Comparison of ENCODE assay signal across 17 mouse cellular contexts in the genomic region with DNA sequence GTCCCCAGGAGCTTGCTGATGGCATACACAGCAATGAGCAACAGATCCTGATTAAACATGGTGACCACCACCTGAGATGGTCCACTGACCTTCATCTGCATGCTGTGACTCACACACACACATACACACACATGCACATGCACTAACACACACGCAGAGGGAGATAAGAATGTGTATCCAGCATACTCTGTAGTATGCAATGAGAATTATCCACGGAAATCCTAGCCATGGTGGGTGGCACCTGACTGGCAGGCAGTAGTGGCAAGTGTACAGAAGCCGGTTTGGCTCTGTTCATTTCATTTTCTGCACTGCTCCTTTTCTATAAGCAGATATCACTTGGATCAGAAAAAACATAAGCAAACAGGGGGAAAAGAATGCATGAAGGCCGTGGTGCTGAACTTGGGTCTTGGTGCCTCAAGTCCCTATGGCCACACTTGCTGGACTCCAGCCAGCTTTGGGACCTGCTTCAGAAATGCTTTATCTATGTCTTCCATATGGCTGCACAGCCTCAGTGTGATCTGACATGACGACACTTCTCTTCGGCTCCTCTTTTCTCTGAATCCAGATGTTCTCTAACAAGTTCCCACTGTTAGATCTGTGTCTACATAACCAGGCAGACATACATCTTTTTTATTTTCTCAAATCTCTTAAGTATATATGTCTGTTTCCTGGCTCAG.
DNase-seq lines count a peak whose midpoint lies in the region; ATAC-seq lines count a peak whose summit lies in the region.
"Had no signal": no experiment of that assay in that cellular context is flagged by ENCODE, and none has a peak within 500 bp of the region (broad histone marks: within the 10 kb centered on the region; RNA-seq: fewer than 3 reads in every experiment).

No protein-coding gene starts in this region.

- no peak overlapping the region for H3K4me3 ChIP-seq in liver, embryonic 16.5 days (ENCODE audit: low read depth, low read length)
- H3K4me3 ChIP-seq in forebrain, embryonic 16.5 days (replicated peaks; ENCODE audit: low read length) = no peak overlapping the region
- H3K4me3 ChIP-seq: erythroblast, embryonic 14.5 days; heart, embryonic 15.5 days; left cerebral cortex, adult 2 months; megakaryocyte, embryonic 14.5 days; neural tube, embryonic 12.5 days had no signal

- H3K27me3 ChIP-seq in liver, embryonic 16.5 days (ENCODE audit: control insufficient read depth, insufficient read depth, low read depth, low read length) = no peaks in the 10 kb centered on the region
- H3K27me3 ChIP-seq in forebrain, embryonic 16.5 days (replicated peaks; ENCODE audit: control insufficient read depth, insufficient read depth, low read length) = no peaks in the 10 kb centered on the region
- H3K27me3 ChIP-seq: heart, embryonic 15.5 days; neural tube, embryonic 12.5 days had no signal

- H3K9me3 ChIP-seq in liver, embryonic 16.5 days (replicated peaks; ENCODE audit: control insufficient read depth, low read length) = no peaks in the 10 kb centered on the region
- no peaks in the 10 kb centered on the region for H3K9me3 ChIP-seq in forebrain, embryonic 16.5 days (ENCODE audit: control insufficient read depth, low read length)
- H3K9me3 ChIP-seq: heart, embryonic 15.5 days; megakaryocyte, embryonic 14.5 days; neural tube, embryonic 12.5 days had no signal

- DNase-seq in left cerebral cortex, postnatal 4 days = peak; percentile 11
- DNase-seq in left cerebral cortex, postnatal 36 days (ENCODE audit: low spot score in 2 of 2) = no peak
- DNase-seq in MEL-GATA-1-ER (ENCODE audit: extremely low read depth, low read depth) (peak; percentile 95), adipocyte (ENCODE audit: low spot score) (no peak)
- peak; percentile 68 for DNase-seq in c-Kit-positive CD71-positive TER-119-negative erythroid progenitor cells, embryonic 14.5 days (ENCODE audit: low read depth)
- DNase-seq in ovary, postnatal 14 days (ENCODE audit: low spot score) = no peak
- DNase-seq: adrenal gland, adult 8-10 months; cerebellum, postnatal 14 days; thymus, postnatal 4 days had no signal

- H3K9ac ChIP-seq in liver, embryonic 16.5 days (ENCODE audit: low read depth, low read length) = no peak overlapping the region
- H3K9ac ChIP-seq in forebrain, embryonic 16.5 days (replicated peaks; ENCODE audit: low read depth, low read length) = no peak overlapping the region
- H3K9ac ChIP-seq: heart, embryonic 15.5 days; neural tube, embryonic 12.5 days had no signal

- peak; percentile 93 for ATAC-seq in liver, embryonic 16.5 days (ENCODE audit: low read depth)
- ATAC-seq in forebrain, embryonic 16.5 days = no peak

- H3K27ac ChIP-seq in liver, embryonic 16.5 days (ENCODE audit: low read length) = peak overlapping the region; percentile 36
- H3K27ac ChIP-seq in forebrain, embryonic 16.5 days (ENCODE audit: low read length) = no peak overlapping the region
- H3K27ac ChIP-seq: heart, embryonic 15.5 days; kidney, postnatal 0 days; left cerebral cortex, adult 2 months; neural tube, embryonic 12.5 days had no signal

- H3K4me1 ChIP-seq in liver, embryonic 16.5 days (ENCODE audit: control insufficient read depth, low read depth, low read length) = peaks cover 7% of the 10 kb centered on the region
- H3K4me1 ChIP-seq in forebrain, embryonic 16.5 days (replicated peaks; ENCODE audit: control insufficient read depth, insufficient read depth, low read length) = no peaks in the 10 kb centered on the region
- H3K4me1 ChIP-seq: heart, embryonic 15.5 days; neural tube, embryonic 12.5 days had no signal

- H3K4me2 ChIP-seq in liver, embryonic 16.5 days (ENCODE audit: low read depth, low read length) = no peak overlapping the region
- H3K4me2 ChIP-seq in forebrain, embryonic 16.5 days (ENCODE audit: low read length) = no peak overlapping the region
- H3K4me2 ChIP-seq: heart, embryonic 15.5 days; neural tube, embryonic 12.5 days had no signal

- no peaks in the 10 kb centered on the region for H3K36me3 ChIP-seq in liver, embryonic 16.5 days (ENCODE audit: control insufficient read depth, insufficient read depth)
- H3K36me3 ChIP-seq in forebrain, embryonic 16.5 days (ENCODE audit: control insufficient read depth, insufficient read depth) = no peaks in the 10 kb centered on the region
- H3K36me3 ChIP-seq: heart, embryonic 15.5 days; neural tube, embryonic 12.5 days had no signal

- 38% methylated on average over 6 of the region's 6 CpGs for WGBS in liver, embryonic 16.5 days (ENCODE audit: insufficient replicate concordance)
- WGBS in forebrain, embryonic 16.5 days = 78% methylated on average over 6 of the region's 6 CpGs

- intact Hi-C loops in left cerebral cortex, postnatal 4 days (cut with DNase I) = loop anchor here (10.0 kb wide), 1 partner anchor 80 kb away; no protein-coding TSS in a partner anchor
- intact Hi-C loops in left cerebral cortex, postnatal 36 days (cut with DNase I) = no loop called here

Comparison
In these comparisons a context has a peak if more than half of its experiments do, and no peak if none do; other contexts are left out.
1. DNase-seq: peak in left cerebral cortex, postnatal 4 days (single experiment), MEL-GATA-1-ER (single experiment) and c-Kit-positive CD71-positive TER-119-negative erythroid progenitor cells, embryonic 14.5 days (single experiment); none in left cerebral cortex, postnatal 36 days (0 of 2), ovary, postnatal 14 days (single experiment) and adipocyte (single experiment).